Mouse (Mus musculus) limb, embryonic 15.5 days (tissue): Measurements from ENCODE around the gene Arhgef19. TPM values are rescaled to one million over a fixed set of nuclear protein-coding genes. Genes with fewer than 3 reads are reported as not detected.
A peak's percentile ranks its signal among the peaks of the same experiment; 100 is the strongest.

Experiments used
- ATAC-seq: fragments of 200-750 bp; cut with Nextera tagmentation; 2 replicates; pipeline ENCODE4 v1.8.0; 2017; ENCODE audit warnings: low read depth, moderate TSS enrichment; ENCODE audit not compliant: insufficient number of reproducible peaks, low FRiP score, low TSS enrichment
- H3K27ac ChIP-seq: fragments of 300-500 bp; sonication (generic); 2 replicates; pipeline ENCODE4 v1.5.1; 2015; ENCODE audit warnings: moderate library complexity, mild to moderate bottlenecking, inconsistent platforms
- H3K27me3 ChIP-seq: fragments of 300-500 bp; sonication (generic); 2 replicates; pipeline ENCODE4 v1.6.1; 2015; ENCODE audit warnings: inconsistent platforms
- H3K36me3 ChIP-seq: fragments of 300-500 bp; sonication (generic); 2 replicates; pipeline ENCODE4 v1.6.1; 2015; ENCODE audit warnings: inconsistent platforms
- H3K4me1 ChIP-seq: fragments of 300-500 bp; sonication (generic); 2 replicates; pipeline ENCODE4 v1.6.1; 2015; ENCODE audit warnings: inconsistent platforms
- H3K4me2 ChIP-seq: fragments of 300-500 bp; sonication (generic); 2 replicates; pipeline ENCODE4 v1.6.1; 2015; ENCODE audit warnings: mild to moderate bottlenecking, inconsistent platforms
- H3K4me3 ChIP-seq: fragments of 300-500 bp; sonication (generic); 2 replicates; pipeline ENCODE4 v1.5.1; 2015; ENCODE audit warnings: mild to moderate bottlenecking, inconsistent platforms
- H3K9ac ChIP-seq: fragments of 300-500 bp; sonication (generic); 2 replicates; pipeline ENCODE4 v1.6.1; 2015; ENCODE audit warnings: inconsistent platforms
- H3K9me3 ChIP-seq: fragments of 300-500 bp; sonication (generic); 2 replicates; pipeline ENCODE4 v1.6.1; 2016; ENCODE audit warnings: inconsistent platforms
- WGBS: fragments of 180-500 bp; shearing (Covaris S2); methylation state at CpG from one replicate; pipeline ENCODE4 v1.1.7; 2015; 5-methylcytosine and 5-hydroxymethylcytosine counted together
- polyA plus RNA-seq: library from polyadenylated mRNA; unstranded; fragments of >200 nt; fragmentation: Nextera tagmentation; extraction: Ambion mirVana; gene quantifications from 2 replicates; pipeline ENCODE4 v1.2.1, GENCODE M21; 2015

The Arhgef19 gene
- polyA plus RNA-seq, 1 experiment from 2014 or later, result 19.7 TPM

GRCm38 (mm10) chr4:141291571-141292375 lies 52.5 kb downstream of the Arhgef19 start:
- WGBS, result 1% methylated on average over 47 of the region's 47 CpGs
- no peaks in the 10 kb centered on the region for H3K9me3 ChIP-seq
- H3K27ac ChIP-seq, result no peak overlapping the region
- no peak overlapping the region for H3K9ac ChIP-seq
- peaks cover 49% of the 10 kb centered on the region for H3K4me1 ChIP-seq
- no peak for ATAC-seq
- peak overlapping the region; percentile 76 for H3K4me2 ChIP-seq
- H3K27me3 ChIP-seq, result peaks cover 41% of the 10 kb centered on the region
- H3K36me3 ChIP-seq, result no peaks in the 10 kb centered on the region
- H3K4me3 ChIP-seq, result peak overlapping the region; percentile 29

GRCm38 (mm10) chr4:141295774-141296186 lies 56.5 kb downstream of the Arhgef19 start:
- no peaks in the 10 kb centered on the region for H3K9me3 ChIP-seq
- 7% methylated on average over 15 of the region's 15 CpGs for WGBS
- no peak overlapping the region; the same call in 1 of the 2 replicates for H3K4me3 ChIP-seq
- ATAC-seq, result no peak
- peaks cover 37% of the 10 kb centered on the region for H3K27me3 ChIP-seq
- no peaks in the 10 kb centered on the region for H3K36me3 ChIP-seq
- no peak overlapping the region for H3K27ac ChIP-seq
- H3K9ac ChIP-seq, result no peak overlapping the region
- H3K4me1 ChIP-seq, result peaks cover 40% of the 10 kb centered on the region
- 0 out of 2 replicates have a peak overlapping the region, but pooled peaks have one; percentile 17 for H3K4me2 ChIP-seq

GRCm38 (mm10) chr4:141297934-141298333 lies 58.6 kb downstream of the Arhgef19 start:
- Histone ChIP-seq H3K4me2 (no peak overlapping the region), H3K36me3 (no peaks in the 10 kb centered on the region), H3K27me3 (peaks cover 26% of the 10 kb centered on the region; the same call in 1 of the 2 replicates), H3K4me3 (no peak overlapping the region), H3K4me1 (peaks cover 50% of the 10 kb centered on the region), H3K27ac (no peak overlapping the region), H3K9ac (no peak overlapping the region), H3K9me3 (no peaks in the 10 kb centered on the region)
- 32% methylated on average over 7 of the region's 7 CpGs for WGBS
- no peak for ATAC-seq

DNA sequence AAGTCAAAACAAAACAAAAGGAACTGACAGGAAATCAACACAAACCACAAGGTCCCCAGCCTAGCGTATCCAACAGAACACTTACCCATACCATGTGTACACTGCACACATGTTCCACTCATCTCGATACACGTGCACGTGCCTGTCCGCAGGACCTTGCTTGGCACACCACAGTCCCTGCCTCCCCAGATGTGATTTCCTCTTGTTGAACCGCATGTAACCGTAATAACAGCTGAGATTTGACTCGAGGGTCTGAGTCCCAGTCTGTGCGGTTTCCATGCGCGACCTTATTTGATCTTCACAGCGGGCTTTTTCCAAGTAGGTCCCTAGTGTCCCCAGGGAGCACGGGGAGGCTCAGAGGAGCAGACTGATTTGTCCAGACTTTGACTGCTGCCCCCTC lies 60.1 kb downstream of the Arhgef19 start:
- Histone ChIP-seq H3K27ac (no peak overlapping the region), H3K9ac (no peak overlapping the region), H3K4me3 (no peak overlapping the region), H3K4me1 (peaks cover 60% of the 10 kb centered on the region), H3K4me2 (no peak overlapping the region), H3K27me3 (peaks cover 31% of the 10 kb centered on the region; the same call in 1 of the 2 replicates), H3K9me3 (no peaks in the 10 kb centered on the region), H3K36me3 (no peaks in the 10 kb centered on the region)
- 39% methylated on average over 13 of the region's 13 CpGs for WGBS
- no peak for ATAC-seq

- Histone ChIP-seq H3K4me2 (no peak overlapping the region), H3K4me1 (peaks cover 59% of the 10 kb centered on the region), H3K9me3 (no peaks in the 10 kb centered on the region), H3K9ac (no peak overlapping the region), H3K4me3 (no peak overlapping the region), H3K27me3 (peaks cover 31% of the 10 kb centered on the region; the same call in 1 of the 2 replicates), H3K36me3 (no peaks in the 10 kb centered on the region), H3K27ac (no peak overlapping the region)
- ATAC-seq, result no peak
- 52% methylated on average over 4 of the region's 4 CpGs for WGBS
Measured at GRCm38 (mm10) chr4:141300196-141300595, 60.9 kb downstream of the Arhgef19 start.

GRCm38 (mm10) chr4:141301116-141301553 lies 61.8 kb downstream of the Arhgef19 start, which contains the start of gene Epha2:
Epha2 (plus strand) TSS chr4:141301240.
- Histone ChIP-seq H3K4me2 (peak within 1 kb of the TSS; percentile 84), H3K4me1 (peaks cover 52% of the 10 kb centered on the region), H3K9ac (peak within 1 kb of the TSS; percentile 54), H3K27me3 (peaks cover 22% of the 10 kb centered on the region; the same call in 1 of the 2 replicates), H3K4me3 (peak within 1 kb of the TSS; percentile 67), H3K36me3 (no peaks in the 10 kb centered on the region), H3K27ac (peak within 1 kb of the TSS; percentile 75), H3K9me3 (no peaks in the 10 kb centered on the region)
- under 1% methylated on average over 35 of the region's 35 CpGs for WGBS
- ATAC-seq, result no peak; the same call in 1 of the 2 replicates

DNA sequence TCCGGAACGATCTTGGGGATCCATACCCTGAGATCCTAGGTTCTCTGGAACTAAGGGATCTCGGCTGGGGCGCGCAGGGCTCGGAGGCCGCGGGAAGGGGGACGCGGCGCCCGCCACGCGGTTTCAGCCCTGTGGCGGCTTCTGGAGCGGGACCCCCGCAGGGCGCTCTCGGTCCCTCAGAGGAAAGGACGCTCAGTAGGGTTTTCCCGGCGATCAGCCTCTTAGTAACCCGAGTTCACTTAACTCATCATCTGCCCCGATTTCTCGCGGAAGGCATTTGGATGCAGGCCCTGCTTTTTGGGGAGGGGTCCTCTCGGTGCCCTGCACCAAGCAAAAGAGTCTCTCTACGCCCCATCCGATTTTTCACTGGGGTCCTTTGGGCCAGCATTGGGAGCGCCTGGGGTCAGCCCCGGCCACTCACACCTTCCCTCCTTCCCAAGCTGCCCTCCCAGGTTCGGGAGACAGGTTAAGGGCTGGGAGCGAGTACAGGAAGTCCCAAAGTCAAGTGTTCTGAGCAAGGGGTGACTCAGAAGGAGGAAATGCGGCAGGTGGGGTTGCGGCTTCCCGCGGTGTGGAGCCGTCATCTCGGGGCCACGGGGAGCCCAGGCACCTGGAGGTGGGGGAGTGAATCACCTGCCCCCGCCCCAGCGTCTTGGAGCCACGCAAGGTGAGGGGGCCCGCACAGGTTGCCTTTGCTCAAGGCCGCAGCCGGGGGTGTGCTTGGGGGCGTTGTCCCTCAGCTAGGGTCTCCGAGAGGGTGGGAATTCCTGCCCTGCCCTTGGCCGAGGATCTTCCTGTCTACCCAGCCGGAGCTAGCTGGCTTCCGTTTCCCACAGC lies 62.5 kb downstream of the Arhgef19 start:
- peaks cover 20% of the 10 kb centered on the region; the same call in 1 of the 2 replicates for H3K27me3 ChIP-seq
- peak overlapping the region; percentile 67 for H3K4me3 ChIP-seq
- peak overlapping the region; percentile 75 for H3K27ac ChIP-seq
- WGBS, result 1% methylated on average over 51 of the region's 51 CpGs
- no peaks in the 10 kb centered on the region for H3K9me3 ChIP-seq
- H3K9ac ChIP-seq, result peak overlapping the region; percentile 54
- ATAC-seq, result no peak; the same call in 1 of the 2 replicates
- peaks cover 55% of the 10 kb centered on the region for H3K4me1 ChIP-seq
- H3K36me3 ChIP-seq, result no peaks in the 10 kb centered on the region
- peak overlapping the region; percentile 84 for H3K4me2 ChIP-seq

GRCm38 (mm10) chr4:141302428-141303401 lies 63.4 kb downstream of the Arhgef19 start:
- Histone ChIP-seq H3K4me3 (peak overlapping the region; percentile 67), H3K36me3 (no peaks in the 10 kb centered on the region), H3K27me3 (peaks cover 18% of the 10 kb centered on the region; the same call in 1 of the 2 replicates), H3K9ac (peak overlapping the region; percentile 54; the same call in 1 of the 2 replicates), H3K4me2 (peak overlapping the region; percentile 84), H3K9me3 (no peaks in the 10 kb centered on the region), H3K27ac (no peak overlapping the region), H3K4me1 (peaks cover 51% of the 10 kb centered on the region)
- WGBS, result 19% methylated on average over 27 of the region's 27 CpGs
- ATAC-seq, result no peak

- no peaks in the 10 kb centered on the region for H3K9me3 ChIP-seq
- peak overlapping the region; percentile 67 for H3K4me3 ChIP-seq
- peaks cover 47% of the 10 kb centered on the region for H3K4me1 ChIP-seq
- H3K36me3 ChIP-seq, result peaks cover 2% of the 10 kb centered on the region; the same call in 1 of the 2 replicates
- ATAC-seq, result no peak
- H3K9ac ChIP-seq, result no peak overlapping the region
- peak overlapping the region; percentile 84 for H3K4me2 ChIP-seq
- H3K27me3 ChIP-seq, result peaks cover 16% of the 10 kb centered on the region; the same call in 1 of the 2 replicates
- WGBS, result 43% methylated on average over 7 of the region's 7 CpGs
- no peak overlapping the region for H3K27ac ChIP-seq
Measured at GRCm38 (mm10) chr4:141303402-141304222, 64.3 kb downstream of the Arhgef19 start.

GRCm38 (mm10) chr4:141304223-141304611 lies 64.9 kb downstream of the Arhgef19 start:
- ATAC-seq, result no peak
- H3K4me2 ChIP-seq, result no peak overlapping the region

More at GRCm38 (mm10) chr4:141304223-141304611, 64.9 kb downstream of the Arhgef19 start:
- Histone ChIP-seq H3K36me3 (peaks cover 7% of the 10 kb centered on the region; the same call in 1 of the 2 replicates), H3K9ac (no peak overlapping the region), H3K27ac (no peak overlapping the region), H3K4me1 (peaks cover 47% of the 10 kb centered on the region), H3K9me3 (no peaks in the 10 kb centered on the region), H3K27me3 (peaks cover 16% of the 10 kb centered on the region; the same call in 1 of the 2 replicates), H3K4me3 (no peak overlapping the region)
- 61% methylated on average over 4 of the region's 4 CpGs for WGBS
